Mouse (Mus musculus): Measurements from ENCODE around the gene Robo2. TPM values are rescaled to one million over a fixed set of nuclear protein-coding genes. Genes with fewer than 3 reads are reported as not detected.

Gene Robo2
- polyA plus RNA-seq, 2 experiments = 2.5 to 3.4 TPM

DNA sequence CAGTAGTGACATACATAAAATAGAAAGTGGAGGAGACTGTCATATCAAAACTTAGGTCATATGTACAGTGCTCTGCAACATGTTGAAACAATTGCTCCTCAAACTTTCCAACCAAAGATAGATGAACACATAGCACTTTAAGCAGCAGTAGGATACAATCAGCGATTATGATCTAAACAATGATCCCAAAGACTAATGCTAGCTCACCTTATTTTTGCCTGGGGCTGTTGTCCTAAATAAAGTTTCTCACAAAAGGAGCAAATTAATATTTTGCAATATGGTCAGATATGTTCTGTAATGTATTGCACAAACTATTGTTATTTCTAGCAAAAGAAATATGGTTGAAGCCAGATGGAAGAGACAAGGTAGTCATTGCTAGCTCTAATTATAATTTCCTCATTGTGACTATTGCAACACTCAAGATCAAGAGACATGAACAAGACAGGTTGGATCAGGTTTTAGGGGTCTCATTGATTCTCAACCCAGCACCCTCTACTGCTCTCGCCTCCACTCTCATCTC lies 174.2 kb downstream of the Robo2 start:
- Histone ChIP-seq H3K4me2 (ENCODE audit: low read depth) (no peak overlapping the region), H3K36me3 (replicated peaks; ENCODE audit: control insufficient read depth, insufficient read depth, low read depth) (no peaks in the 10 kb centered on the region), H3K27ac (no peak overlapping the region), H3K9ac (replicated peaks) (no peak overlapping the region), H3K9me3 (ENCODE audit: control insufficient read depth, low read length) (no peaks in the 10 kb centered on the region), H3K27me3 (ENCODE audit: control insufficient read depth, insufficient read depth, low read length) (no peaks in the 10 kb centered on the region), H3K4me1 (replicated peaks; ENCODE audit: control insufficient read depth in 2 of 2, insufficient read depth in 2 of 2, low read length in 1 of 2) (no peaks in the 10 kb centered on the region), H3K4me3 (ENCODE audit: insufficient read depth in 1 of 2, low read depth in 2 of 2, low read length in 2 of 2) (no peak overlapping the region)
- TF ChIP-seq CTCF (IDR thresholded peaks at IDR 0.05; ENCODE audit: low read depth) (no peak), EP300 (IDR thresholded peaks at IDR 0.05; ENCODE audit: low read depth) (no peak)
- DNase-seq (ENCODE audit: low read depth in 3 of 3, low spot score in 3 of 3) = no peak
- no peak for ATAC-seq (ENCODE audit: insufficient read depth)
- WGBS (ENCODE audit: insufficient replicate concordance) = 59% methylated on average over 2 of the region's 2 CpGs

GRCm38 (mm10) chr16:74234393-74235059 lies 177.1 kb downstream of the Robo2 start:
- ATAC-seq (ENCODE audit: insufficient read depth) (no peak), DNase-seq (ENCODE audit: low read depth in 3 of 3, low spot score in 3 of 3) (no peak)
- Histone ChIP-seq H3K27me3 (ENCODE audit: control insufficient read depth, insufficient read depth, low read length) (no peaks in the 10 kb centered on the region), H3K9ac (replicated peaks) (no peak overlapping the region), H3K27ac (no peak overlapping the region), H3K9me3 (ENCODE audit: control insufficient read depth, low read length) (no peaks in the 10 kb centered on the region), H3K4me2 (ENCODE audit: low read depth) (no peak overlapping the region), H3K36me3 (replicated peaks; ENCODE audit: control insufficient read depth, insufficient read depth, low read depth) (no peaks in the 10 kb centered on the region), H3K4me1 (replicated peaks; ENCODE audit: control insufficient read depth in 2 of 2, insufficient read depth in 2 of 2, low read length in 1 of 2) (no peaks in the 10 kb centered on the region), H3K4me3 (ENCODE audit: insufficient read depth in 1 of 2, low read depth in 2 of 2, low read length in 2 of 2) (no peak overlapping the region)
- TF ChIP-seq CTCF (IDR thresholded peaks at IDR 0.05; ENCODE audit: low read depth) (no peak), EP300 (IDR thresholded peaks at IDR 0.05; ENCODE audit: low read depth) (no peak)
- 57% methylated on average over 6 of the region's 6 CpGs for WGBS (ENCODE audit: insufficient replicate concordance)

DNA sequence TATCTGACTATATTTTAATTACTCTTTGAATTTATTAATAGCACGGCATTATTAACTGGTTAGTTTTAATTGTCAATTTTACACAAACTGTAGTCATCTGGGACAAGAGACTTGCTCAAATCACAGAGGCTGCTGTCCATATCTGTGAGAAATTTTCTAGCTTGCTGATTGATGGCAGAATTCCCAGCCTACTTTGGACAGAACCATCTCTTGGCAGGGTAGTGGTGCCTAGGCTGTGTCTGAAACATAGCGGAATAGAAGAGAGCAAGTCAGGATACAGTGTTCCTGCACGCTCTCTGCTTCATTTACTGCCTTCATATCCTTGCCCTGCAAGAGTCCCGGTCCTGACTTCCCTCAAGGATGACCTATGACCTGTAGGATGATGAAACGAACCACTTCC lies 178.0 kb downstream of the Robo2 start:
- ATAC-seq (ENCODE audit: insufficient read depth) = no peak
- Histone ChIP-seq H3K36me3 (replicated peaks; ENCODE audit: control insufficient read depth, insufficient read depth, low read depth) (no peaks in the 10 kb centered on the region), H3K27me3 (ENCODE audit: control insufficient read depth, insufficient read depth, low read length) (no peaks in the 10 kb centered on the region), H3K4me1 (replicated peaks; ENCODE audit: control insufficient read depth in 2 of 2, insufficient read depth in 2 of 2, low read length in 1 of 2) (no peaks in the 10 kb centered on the region), H3K9ac (replicated peaks) (no peak overlapping the region), H3K4me2 (ENCODE audit: low read depth) (no peak overlapping the region), H3K4me3 (ENCODE audit: insufficient read depth in 1 of 2, low read depth in 2 of 2, low read length in 2 of 2) (no peak overlapping the region), H3K27ac (no peak overlapping the region), H3K9me3 (ENCODE audit: control insufficient read depth, low read length) (no peaks in the 10 kb centered on the region)
- no peak for DNase-seq (ENCODE audit: low read depth in 3 of 3, low spot score in 3 of 3)
- TF ChIP-seq EP300 (IDR thresholded peaks at IDR 0.05; ENCODE audit: low read depth) (no peak), CTCF (IDR thresholded peaks at IDR 0.05; ENCODE audit: low read depth) (no peak)
- 41% methylated on average over 5 of the region's 5 CpGs for WGBS (ENCODE audit: insufficient replicate concordance)

- H3K4me2 ChIP-seq (ENCODE audit: low read depth) = no peak overlapping the region
- no peak overlapping the region for H3K4me3 ChIP-seq (ENCODE audit: insufficient read depth in 1 of 2, low read depth in 2 of 2, low read length in 2 of 2)
- H3K9ac ChIP-seq (replicated peaks) = no peak overlapping the region
- no peak overlapping the region for H3K27ac ChIP-seq
- no peaks in the 10 kb centered on the region for H3K36me3 ChIP-seq (replicated peaks; ENCODE audit: control insufficient read depth, insufficient read depth, low read depth)
- H3K9me3 ChIP-seq (ENCODE audit: control insufficient read depth, low read length) = no peaks in the 10 kb centered on the region
- TF ChIP-seq EP300 (IDR thresholded peaks at IDR 0.05; ENCODE audit: low read depth) (no peak), CTCF (IDR thresholded peaks at IDR 0.05; ENCODE audit: low read depth) (no peak)
- no peaks in the 10 kb centered on the region for H3K4me1 ChIP-seq (replicated peaks; ENCODE audit: control insufficient read depth in 2 of 2, insufficient read depth in 2 of 2, low read length in 1 of 2)
- DNase-seq (ENCODE audit: low read depth in 3 of 3, low spot score in 3 of 3) (no peak), ATAC-seq (ENCODE audit: insufficient read depth) (no peak)
- H3K27me3 ChIP-seq (ENCODE audit: control insufficient read depth, insufficient read depth, low read length) = no peaks in the 10 kb centered on the region
Measured at GRCm38 (mm10) chr16:74227285-74227684, 184.3 kb downstream of the Robo2 start.

DNA sequence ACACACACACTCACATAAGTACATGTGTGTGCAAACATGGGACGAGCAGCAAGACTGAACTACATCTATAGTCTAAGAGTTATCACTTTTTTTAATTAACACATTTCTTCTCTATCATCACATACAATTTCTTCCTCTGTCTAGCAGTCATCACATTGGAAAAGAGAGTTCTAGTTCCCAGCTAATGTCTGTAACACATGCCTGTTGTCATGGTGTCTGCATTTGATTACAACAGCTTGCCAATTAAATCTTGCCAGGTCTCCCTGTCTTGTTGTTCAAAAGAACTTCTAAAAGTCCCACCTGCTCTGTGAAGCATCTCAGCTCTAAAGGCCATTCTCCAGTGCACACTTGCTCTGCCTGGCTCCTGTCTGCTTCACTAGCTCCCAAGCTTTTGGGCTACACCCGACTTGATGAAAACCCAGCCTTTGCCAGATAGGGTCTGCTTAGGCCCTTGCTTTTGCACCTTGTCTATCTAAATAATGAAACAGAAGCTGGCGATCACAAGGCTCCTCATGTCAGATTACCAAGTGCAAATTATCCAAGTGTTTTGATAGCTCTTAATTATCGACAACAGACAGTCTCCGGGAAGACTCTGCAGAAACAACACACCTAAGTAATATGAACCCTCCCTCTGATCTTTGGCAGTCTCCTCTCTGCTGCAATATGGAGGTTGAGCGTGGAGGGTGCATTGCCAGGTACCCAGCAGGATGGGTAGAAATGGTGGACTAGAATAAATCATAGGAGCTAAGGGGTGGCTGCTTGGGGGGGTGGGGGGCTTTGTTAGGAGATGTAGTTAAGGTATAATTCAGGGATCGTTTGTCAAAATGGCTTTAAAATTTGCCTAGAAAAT lies 186.0 kb downstream of the Robo2 start:
- Histone ChIP-seq H3K4me1 (replicated peaks; ENCODE audit: control insufficient read depth in 2 of 2, insufficient read depth in 2 of 2, low read length in 1 of 2) (no peaks in the 10 kb centered on the region), H3K36me3 (replicated peaks; ENCODE audit: control insufficient read depth, insufficient read depth, low read depth) (no peaks in the 10 kb centered on the region), H3K4me2 (ENCODE audit: low read depth) (no peak overlapping the region), H3K4me3 (ENCODE audit: insufficient read depth in 1 of 2, low read depth in 2 of 2, low read length in 2 of 2) (no peak overlapping the region), H3K9ac (replicated peaks) (no peak overlapping the region), H3K27ac (no peak overlapping the region), H3K27me3 (ENCODE audit: control insufficient read depth, insufficient read depth, low read length) (no peaks in the 10 kb centered on the region), H3K9me3 (ENCODE audit: control insufficient read depth, low read length) (no peaks in the 10 kb centered on the region)
- DNase-seq (ENCODE audit: low read depth in 3 of 3, low spot score in 3 of 3) (no peak), ATAC-seq (ENCODE audit: insufficient read depth) (no peak)
- 50% methylated on average over 7 of the region's 7 CpGs for WGBS (ENCODE audit: insufficient replicate concordance)
- no peak for TF ChIP-seq CTCF (IDR thresholded peaks at IDR 0.05; ENCODE audit: low read depth)
- TF ChIP-seq EP300 (IDR thresholded peaks at IDR 0.05; ENCODE audit: low read depth) = no peak

All from liver, embryonic 14.5 days (tissue).